Mouse (Mus musculus) stomach, postnatal 0 days (tissue): ENCODE data around the gene 1810010H24Rik. TPM values are rescaled to one million over a fixed set of nuclear protein-coding genes. Genes with fewer than 3 reads are reported as not detected.
"Not testable (repeated sequence)": the region's sequence is repeated elsewhere in the genome, so short reads cannot be mapped to it uniquely, and the experiment has no call there.

Source experiments
- ATAC-seq: fragments of 200-750 bp; cut with Nextera tagmentation; 2 replicates; pipeline ENCODE4 v1.8.0; 2017; ENCODE audit not compliant: low FRiP score, low TSS enrichment
- DNase-seq: peaks from one replicate; pipeline ENCODE4 v3.0.0-alpha.2; 2016; ENCODE audit warnings: low spot score
- H3K27ac ChIP-seq: fragments of 300-500 bp; sonication (generic); replicated peaks from 2 replicates; pipeline ENCODE4 v1.5.1; 2014; ENCODE audit warnings: mild to moderate bottlenecking, control low read depth
- H3K27me3 ChIP-seq: fragments of 300-500 bp; sonication (generic); 2 replicates; pipeline ENCODE4 v1.6.1; 2014; ENCODE audit warnings: low read length; ENCODE audit not compliant: control insufficient read depth, insufficient read depth
- H3K36me3 ChIP-seq: fragments of 300-500 bp; sonication (generic); 2 replicates; pipeline ENCODE4 v1.6.1; 2014; ENCODE audit warnings: low read length, mixed read lengths; ENCODE audit not compliant: control insufficient read depth, insufficient read depth
- H3K4me1 ChIP-seq: fragments of 300-500 bp; sonication (generic); replicated peaks from 2 replicates; pipeline ENCODE4 v1.6.1; 2014; ENCODE audit warnings: antibody characterized with exemption; ENCODE audit not compliant: control insufficient read depth, insufficient read depth
- H3K4me2 ChIP-seq: fragments of 300-500 bp; sonication (generic); replicated peaks from 2 replicates; pipeline ENCODE4 v1.6.1; 2014; ENCODE audit warnings: low read depth, mild to moderate bottlenecking, control low read depth, moderate library complexity
- H3K4me3 ChIP-seq: fragments of 300-500 bp; sonication (generic); 2 replicates; pipeline ENCODE4 v1.5.1; 2014; ENCODE audit warnings: low read depth, low read length, control low read depth
- H3K9ac ChIP-seq: fragments of 300-500 bp; sonication (generic); 2 replicates; pipeline ENCODE4 v1.6.1; 2014; ENCODE audit warnings: mild to moderate bottlenecking, low read length, control low read depth, mixed read lengths
- H3K9me3 ChIP-seq: fragments of 300-500 bp; sonication (generic); 2 replicates; pipeline ENCODE4 v1.6.1; 2016; ENCODE audit warnings: low read length; ENCODE audit not compliant: control insufficient read depth
- CTCF ChIP-seq: IDR thresholded peaks from 2 replicates; pipeline ENCODE4 v1.5.1; 2016; ENCODE audit warnings: antibody characterized with exemption, low read depth, mild to moderate bottlenecking, moderate library complexity
- EP300 ChIP-seq: optimal IDR thresholded peaks from 2 replicates; pipeline ENCODE3; 2016; ENCODE audit warnings: antibody characterized with exemption
- WGBS: fragments of 180-500 bp; shearing (Covaris S2); extraction: QIAGEN DNeasy Blood & Tissue Kit; methylation state at CpG from one replicate; pipeline ENCODE4 v1.1.7; 2014; 5-methylcytosine and 5-hydroxymethylcytosine counted together
- polyA plus RNA-seq: library from polyadenylated mRNA; unstranded; fragments of >200 nt; fragmentation: Nextera tagmentation; extraction: Ambion mirVana; gene quantifications from 2 replicates; pipeline ENCODE4 v1.2.1, GENCODE M21; 2015

1810010H24Rik gene
- polyA plus RNA-seq, 1 experiment from 2014 or later: 6.3 TPM

DNA sequence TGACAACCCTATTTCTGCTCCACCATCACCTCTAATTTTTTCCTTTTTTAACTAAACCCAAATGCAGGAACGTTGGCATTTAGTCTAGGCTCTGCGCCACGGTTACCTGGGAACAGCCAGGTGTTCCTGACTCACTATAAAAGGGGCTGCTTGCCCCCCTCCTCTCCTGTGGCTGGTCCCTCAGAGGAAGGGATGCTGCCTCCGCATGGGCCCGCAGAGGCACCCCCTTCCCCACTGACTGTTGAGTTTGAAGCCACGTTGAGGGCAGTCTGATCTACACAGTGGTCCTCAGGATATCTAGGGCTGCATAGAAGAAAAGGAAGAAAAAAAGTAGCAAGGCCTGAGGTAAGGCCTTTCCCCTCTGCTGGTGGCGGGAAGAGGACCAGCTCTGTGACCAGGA, 14.3 kb upstream of the 1810010H24Rik start:
- H3K4me1 ChIP-seq: no peaks in the 10 kb centered on the region
- ATAC-seq (no peak), DNase-seq (no peak)
- no peaks in the 10 kb centered on the region for H3K9me3 ChIP-seq
- 76% methylated on average over 7 of the region's 7 CpGs for WGBS
- no peaks in the 10 kb centered on the region for H3K27me3 ChIP-seq
- no peaks in the 10 kb centered on the region for H3K36me3 ChIP-seq
- H3K4me2 ChIP-seq: no peak overlapping the region
- TF ChIP-seq EP300 (no peak), CTCF (no peak)
- no peak overlapping the region for H3K4me3 ChIP-seq
- no peak overlapping the region for H3K27ac ChIP-seq
- H3K9ac ChIP-seq: no peak overlapping the region

DNA sequence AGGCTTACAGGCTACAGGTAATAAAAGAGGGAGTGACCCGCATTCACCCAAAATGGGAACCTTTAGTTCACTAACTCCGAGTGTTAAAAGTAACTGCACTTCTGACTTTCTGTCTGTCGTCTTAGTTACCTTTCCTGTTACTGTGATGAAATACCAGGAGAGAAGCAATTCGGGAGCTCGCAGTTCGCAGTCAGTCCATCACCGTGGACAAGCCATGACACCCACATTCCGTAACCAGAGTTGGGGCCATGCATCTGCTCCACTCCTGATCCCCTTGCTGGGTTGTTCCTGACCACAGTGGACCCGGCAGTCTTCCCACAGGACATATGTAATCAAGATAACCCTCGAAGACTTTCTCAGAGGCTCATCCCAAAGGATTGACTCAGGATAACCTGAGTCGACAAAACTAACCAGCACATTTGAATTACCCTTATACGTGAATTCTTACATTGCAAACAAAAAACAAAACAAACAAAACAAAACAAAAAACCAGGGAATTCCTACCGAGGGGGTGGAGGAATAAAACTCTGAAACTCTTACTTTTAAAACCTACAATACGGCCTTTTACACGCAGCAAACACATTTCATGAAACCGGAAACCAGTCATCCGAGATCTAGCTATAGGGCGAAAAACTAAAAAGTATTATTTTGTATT, 13.7 kb upstream of the 1810010H24Rik start:
- Histone ChIP-seq H3K27me3 (no peaks in the 10 kb centered on the region), H3K27ac (peak overlapping the region; percentile 97), H3K4me3 (peak overlapping the region; percentile 48), H3K4me1 (no peaks in the 10 kb centered on the region), H3K9ac (peak overlapping the region; percentile 67), H3K36me3 (no peaks in the 10 kb centered on the region), H3K9me3 (no peaks in the 10 kb centered on the region), H3K4me2 (peak overlapping the region; percentile 42)
- WGBS: 25% methylated on average over 18 of the region's 18 CpGs
- ATAC-seq (no peak), DNase-seq (no peak)
- no peak for TF ChIP-seq CTCF
- no peak for TF ChIP-seq EP300

DNA sequence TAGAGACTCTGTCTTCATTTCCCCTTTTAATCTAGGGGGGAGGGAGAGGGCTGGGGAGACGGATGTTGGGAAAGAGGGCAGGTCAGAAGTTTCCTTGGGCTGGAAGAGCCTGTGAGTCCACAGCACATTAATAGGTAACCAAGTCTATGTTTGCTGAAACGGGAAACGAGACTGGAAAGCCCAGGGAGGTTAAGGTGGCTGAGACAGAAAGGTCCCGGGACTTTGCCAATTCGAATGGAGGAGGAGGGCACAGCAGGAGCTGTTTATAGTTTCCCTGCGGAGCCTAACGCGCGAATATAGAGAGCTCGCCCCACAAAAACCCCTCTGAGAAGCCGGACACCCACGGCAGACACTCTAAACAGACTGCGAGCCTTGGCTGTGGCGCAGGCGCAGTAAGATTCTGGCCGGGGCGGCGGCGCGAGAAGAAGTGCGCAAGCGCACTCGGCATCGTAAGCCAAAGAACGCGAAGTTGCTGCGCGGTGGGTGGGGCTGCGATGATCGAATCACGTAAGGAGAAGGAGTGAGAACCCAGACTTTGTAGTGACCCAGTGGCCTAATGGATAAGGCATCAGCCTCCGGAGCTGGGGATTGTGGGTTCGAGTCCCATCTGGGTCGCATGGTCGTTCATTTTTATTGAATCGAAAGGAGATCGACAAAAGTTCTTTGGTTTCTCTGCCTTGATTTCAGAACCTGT, 13.0 kb upstream of the 1810010H24Rik start:
- TF ChIP-seq EP300 (no peak), CTCF (no peak)
- no peaks in the 10 kb centered on the region for H3K36me3 ChIP-seq
- no peaks in the 10 kb centered on the region for H3K27me3 ChIP-seq
- no peaks in the 10 kb centered on the region for H3K9me3 ChIP-seq
- H3K4me3 ChIP-seq: peak overlapping the region; percentile 48
- DNase-seq (peak; percentile 97), ATAC-seq (peak; percentile 91)
- H3K4me1 ChIP-seq: no peaks in the 10 kb centered on the region
- under 1% methylated on average over 37 of the region's 37 CpGs for WGBS
- peak overlapping the region; percentile 67 for H3K9ac ChIP-seq
- peak overlapping the region; percentile 42 for H3K4me2 ChIP-seq
- peak overlapping the region; percentile 97 for H3K27ac ChIP-seq

DNA sequence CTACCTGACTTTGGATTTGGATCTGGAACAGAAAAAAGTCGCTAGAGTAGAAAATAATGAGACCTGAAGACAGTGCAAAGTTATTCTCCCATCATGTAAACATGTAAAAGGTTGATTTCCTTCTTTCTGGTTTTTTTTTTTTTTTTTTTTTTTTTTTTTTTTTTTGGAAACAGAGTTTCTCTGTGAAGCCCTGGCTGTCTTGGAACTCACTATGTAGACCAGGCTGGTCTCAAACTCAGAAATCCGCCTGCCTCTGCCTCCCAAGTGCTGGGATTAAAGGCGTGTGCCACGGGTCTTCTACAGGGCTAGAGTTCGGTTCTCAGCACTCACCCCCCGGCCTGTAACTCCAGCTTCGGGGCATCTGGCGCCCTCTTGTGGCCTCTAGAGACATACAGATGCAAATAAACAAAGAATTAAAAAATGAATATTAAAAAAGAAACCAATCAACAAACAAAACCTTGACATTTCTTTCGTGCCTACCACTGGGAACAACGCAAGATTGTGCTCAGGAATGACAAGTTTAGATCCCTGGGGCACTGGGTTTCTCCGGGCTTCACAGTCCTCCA, 11.4 kb upstream of the 1810010H24Rik start:
- no peaks in the 10 kb centered on the region for H3K9me3 ChIP-seq
- no peak overlapping the region for H3K4me2 ChIP-seq

DNA sequence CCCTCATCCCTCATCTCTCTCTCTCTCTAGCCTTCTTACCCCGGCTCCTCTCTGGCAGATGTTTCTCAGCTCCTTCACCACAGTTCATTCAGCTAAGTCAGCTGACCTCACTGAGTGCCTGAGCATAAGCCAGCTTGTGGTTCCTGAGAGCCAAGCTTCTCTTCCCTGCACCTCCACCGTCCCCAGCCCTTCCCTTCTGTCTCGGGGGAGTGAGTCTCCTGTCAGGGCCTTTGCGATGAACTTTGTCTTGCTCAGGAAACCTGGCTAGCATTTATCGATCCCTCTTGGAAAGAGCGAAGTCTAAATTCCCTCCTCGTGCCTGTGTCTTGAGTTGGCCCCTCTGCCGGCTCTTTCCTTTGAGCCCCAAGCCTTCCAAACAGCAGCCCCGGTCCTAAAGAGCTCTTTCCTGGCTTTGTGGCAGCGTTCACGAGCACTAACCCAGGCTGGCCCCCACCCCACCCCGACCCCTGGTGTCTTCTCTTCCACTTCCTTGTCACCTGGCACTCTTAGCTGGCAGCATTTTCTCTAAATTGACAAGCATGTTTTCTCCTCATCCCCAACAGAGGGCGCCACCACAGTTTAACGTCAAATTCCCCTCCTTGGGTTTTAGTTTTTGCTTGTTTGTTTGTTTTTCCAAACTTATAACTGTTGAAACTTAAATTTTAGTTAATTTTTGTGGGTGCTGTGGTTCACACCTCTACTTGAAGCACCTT, 10.7 kb upstream of the 1810010H24Rik start:
- peak; percentile 49 for DNase-seq
- 26% methylated on average over 14 of the region's 14 CpGs for WGBS

More for the DNA sequence above, 11.4 kb upstream of the 1810010H24Rik start:
- Histone ChIP-seq H3K4me3 (no peak overlapping the region), H3K27me3 (no peaks in the 10 kb centered on the region), H3K27ac (no peak overlapping the region), H3K4me1 (no peaks in the 10 kb centered on the region), H3K36me3 (no peaks in the 10 kb centered on the region), H3K9ac (no peak overlapping the region)
- WGBS: 76% methylated on average over 11 of the region's 11 CpGs
- ATAC-seq (no peak), DNase-seq (no peak)
- TF ChIP-seq CTCF: peak; percentile 44
- TF ChIP-seq EP300: no peak

DNA sequence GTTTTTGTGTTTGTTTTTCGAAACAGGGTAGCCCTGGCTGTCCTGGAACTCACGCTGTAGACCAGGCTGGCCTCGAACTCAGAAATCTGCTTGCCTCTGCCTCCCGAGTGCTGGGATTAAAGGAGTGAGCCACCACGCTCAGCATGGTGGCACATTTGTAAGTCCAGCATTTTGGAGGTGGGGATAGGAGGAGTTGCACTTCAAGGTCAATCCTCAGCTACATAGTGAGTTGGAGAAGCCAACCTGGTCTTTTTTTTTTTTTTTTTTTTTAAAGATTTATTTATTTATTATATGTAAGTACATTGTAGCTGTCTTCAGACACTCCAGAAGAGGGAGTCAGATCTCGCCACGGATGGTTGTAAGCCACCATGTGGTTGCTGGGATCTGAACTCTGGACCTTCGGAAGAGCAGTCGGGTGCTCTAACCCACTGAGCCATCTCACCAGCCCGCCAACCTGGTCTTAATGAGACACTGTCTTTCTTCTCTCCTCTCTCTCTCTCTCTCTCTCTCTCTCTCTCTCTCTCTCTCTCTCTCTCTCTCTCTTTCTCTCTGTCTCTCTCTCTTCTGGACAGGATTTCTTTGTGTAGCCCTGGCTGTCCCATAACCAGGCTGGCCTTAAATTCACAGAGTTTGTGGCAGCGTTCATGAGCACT, 9.8 kb upstream of the 1810010H24Rik start:
- H3K27me3 ChIP-seq, H3K4me1 ChIP-seq, ATAC-seq, H3K9me3 ChIP-seq, H3K36me3 ChIP-seq, H3K4me3 ChIP-seq, H3K9ac ChIP-seq, DNase-seq, H3K27ac ChIP-seq, H3K4me2 ChIP-seq: not testable (repeated sequence)
- 79% methylated on average over 11 of the region's 11 CpGs for WGBS

More for the DNA sequence above, 10.7 kb upstream of the 1810010H24Rik start:
- H3K9me3 ChIP-seq: no peaks in the 10 kb centered on the region
- no peak overlapping the region for H3K9ac ChIP-seq
- no peaks in the 10 kb centered on the region for H3K36me3 ChIP-seq
- no peak overlapping the region for H3K4me2 ChIP-seq
- TF ChIP-seq EP300: no peak
- TF ChIP-seq CTCF: peak; percentile 62
- no peak for ATAC-seq
- no peaks in the 10 kb centered on the region for H3K4me1 ChIP-seq
- 0 out of 2 replicates have a peak overlapping the region, but pooled peaks have one; percentile 14 for H3K27ac ChIP-seq
- no peak overlapping the region for H3K4me3 ChIP-seq
- no peaks in the 10 kb centered on the region for H3K27me3 ChIP-seq
